Mouse (Mus musculus): Measurements from ENCODE around the gene Acot11. TPM values are rescaled to one million over a fixed set of nuclear protein-coding genes. Genes with fewer than 3 reads are reported as not detected.

Gene Acot11
- total and polyA plus RNA-seq, 3 experiments = 2.3 to 6.8 (median 4.3) TPM

DNA sequence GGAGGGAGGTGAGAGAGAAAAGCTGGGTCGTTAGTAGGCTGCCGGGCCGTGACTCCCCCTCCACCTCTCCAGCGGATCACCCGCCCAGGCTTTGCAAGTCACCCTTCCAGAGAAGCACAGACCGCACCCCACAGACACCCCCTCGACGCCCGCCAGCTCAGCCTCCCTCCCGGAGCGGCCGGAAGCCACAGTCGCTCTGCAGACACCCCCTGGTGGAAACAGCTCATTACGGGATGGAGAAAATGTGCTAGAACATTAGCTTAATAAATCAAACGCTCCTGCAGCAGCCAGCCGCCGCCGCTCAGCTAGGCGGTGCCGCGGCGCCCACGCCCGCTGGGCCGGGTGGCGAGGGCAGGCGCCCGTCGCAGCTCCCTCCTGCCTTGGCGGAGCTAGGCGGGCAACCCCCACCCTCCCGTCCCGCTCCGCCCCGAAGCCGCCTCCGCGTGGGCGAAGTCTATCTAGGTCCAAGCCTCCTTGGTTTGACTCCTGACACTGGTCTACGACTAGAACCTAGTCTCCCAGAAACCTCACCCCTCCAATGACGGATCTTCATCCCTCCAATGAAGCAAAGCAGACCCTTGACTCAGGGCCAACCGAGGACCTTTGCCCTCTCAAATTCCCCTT is 23.1 kb upstream of the Acot11 start (continued):
- TF ChIP-seq MXI1 (IDR thresholded peaks at IDR 0.05; ENCODE audit: low read depth, low read length) (no peak), HCFC1 (IDR thresholded peaks at IDR 0.05; ENCODE audit: low read depth, low read length) (no peak), ZMIZ1 (IDR thresholded peaks at IDR 0.05; ENCODE audit: low read depth, low read length) (no peak), RAD21 (IDR thresholded peaks at IDR 0.05; ENCODE audit: low read depth, low read length) (peak; percentile 4; the same call in 1 of the 2 replicates), BHLHE40 (IDR thresholded peaks at IDR 0.05; ENCODE audit: low read depth, low read length) (0 out of 2 replicates have a peak, but pooled peaks have one; percentile 17), KAT2A (IDR thresholded peaks at IDR 0.05; ENCODE audit: insufficient replicate concordance, low read length) (no peak), ZNF384 (IDR thresholded peaks at IDR 0.05; ENCODE audit: low read depth, low read length) (no peak), JUND (conservative IDR thresholded peaks at IDR 0.05; ENCODE audit: low read depth, low read length) (no peak), CTCF (conservative IDR thresholded peaks at IDR 0.05 in 1 of 2, IDR thresholded peaks at IDR 0.05 in 1 of 2; ENCODE audit: low read depth in 2 of 2, low read length in 2 of 2) (peak in 1 of 2 experiments; percentile 49; a peak in 2 of 4 replicates), EP300 (IDR thresholded peaks at IDR 0.05; ENCODE audit: low read length) (no peak), JUN (IDR thresholded peaks at IDR 0.05; ENCODE audit: insufficient read depth, low read depth, low read length) (no peak)

DNA sequence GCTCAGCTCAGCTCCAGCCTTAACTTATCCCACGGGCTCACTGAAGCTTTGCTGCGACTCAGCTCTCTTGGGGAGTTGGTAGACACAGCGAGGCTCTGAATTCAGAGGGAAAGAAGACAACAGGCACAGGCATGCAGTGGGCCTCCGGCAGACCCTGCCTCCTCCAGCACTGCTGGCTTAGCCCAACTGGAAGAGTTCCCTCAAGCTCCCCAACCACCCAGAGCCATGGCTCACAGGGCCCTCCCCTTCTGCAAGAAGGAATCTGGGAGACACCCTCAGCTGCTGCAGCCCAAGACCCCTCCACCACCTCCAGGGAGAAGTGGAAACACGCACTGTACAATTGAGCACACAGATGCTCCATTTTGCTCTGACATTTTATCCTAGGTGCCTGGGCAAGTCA is 20.4 kb upstream of the Acot11 start:
- Histone ChIP-seq H3K79me2 (replicated peaks; ENCODE audit: control insufficient read depth, extremely low read depth, insufficient read depth, poor library complexity, severe bottlenecking) (no peaks in the 10 kb centered on the region), H3K27ac (ENCODE audit: insufficient read depth, low read depth) (no peak overlapping the region), H3K36me3 (replicated peaks in 1 of 2; ENCODE audit: control insufficient read depth in 1 of 2, insufficient read depth in 1 of 2, low read length in 1 of 2) (no peaks in the 10 kb centered on the region), H3K4me1 (ENCODE audit: control insufficient read depth in 1 of 2, insufficient read depth in 2 of 2) (peaks cover 6 to 21% of the 10 kb centered on the region in 2 experiments; a peak in 3 of 4 replicates), H3K4me2 (ENCODE audit: insufficient read depth, low read depth, poor library complexity, severe bottlenecking) (no peak overlapping the region), H3K27me3 (replicated peaks) (peaks cover 17% of the 10 kb centered on the region), H3K9ac (ENCODE audit: insufficient read depth, low read depth) (no peak overlapping the region), H3K4me3 (replicated peaks in 1 of 3; ENCODE audit: low read depth in 2 of 3, low read length in 2 of 3, poor library complexity in 1 of 3) (no peak overlapping the region), H3K9me3 (replicated peaks; ENCODE audit: low read length) (no peaks in the 10 kb centered on the region)
- dilution Hi-C loops (cut with MboI; ENCODE audit: extremely low pct_ligation_motif_present, extremely low pct_unique_long_range_greater_than_20kb, low sequenced_read_pairs) (no loop called here), in situ Hi-C loops (cut with MboI; ENCODE audit: low pct_ligation_motif_present, low pct_unique_long_range_greater_than_20kb, low sequenced_read_pairs) (no loop called here)
- TF ChIP-seq ELF1 (IDR thresholded peaks at IDR 0.05; ENCODE audit: low read depth, low read length) = no peak
- TF ChIP-seq UBTF (IDR thresholded peaks at IDR 0.05; ENCODE audit: low read depth, low read length) = no peak
- no peak for TF ChIP-seq NELFE (IDR thresholded peaks at IDR 0.05; ENCODE audit: low read depth, low read length)
- TF ChIP-seq TBP (conservative IDR thresholded peaks at IDR 0.05; ENCODE audit: low read depth, low read length) = no peak
- no peak for TF ChIP-seq JUND (conservative IDR thresholded peaks at IDR 0.05; ENCODE audit: low read depth, low read length)
- no peak for TF ChIP-seq MEF2A (IDR thresholded peaks at IDR 0.05; ENCODE audit: borderline replicate concordance, low read depth, low read length)
- TF ChIP-seq POLR2A (IDR thresholded peaks at IDR 0.05; ENCODE audit: low read depth, low read length) = no peak
- no peak for DNase-seq (ENCODE audit: extremely low read depth)

DNA sequence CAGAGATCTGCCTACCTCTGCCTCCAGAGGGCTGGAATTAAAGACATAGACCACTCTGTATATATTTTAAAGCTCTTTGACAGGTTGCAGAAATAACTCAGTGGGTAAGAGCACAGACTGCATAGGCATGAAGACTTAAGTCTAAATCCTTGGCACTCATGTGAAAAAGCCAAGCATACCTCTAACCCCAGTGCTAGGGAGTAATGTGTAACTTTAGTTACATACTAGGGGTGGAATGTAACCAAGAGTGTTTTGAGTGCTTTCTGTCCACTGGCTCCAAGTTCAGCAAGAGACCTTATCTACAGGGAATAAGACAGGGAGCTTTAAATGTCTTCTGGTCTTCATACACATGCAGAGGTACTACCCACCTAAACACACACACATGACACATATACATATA is 14.6 kb upstream of the Acot11 start:
- H3K9ac ChIP-seq (ENCODE audit: insufficient read depth, low read depth) = no peak overlapping the region
- no peak for DNase-seq (ENCODE audit: extremely low read depth)
- H3K79me2 ChIP-seq (replicated peaks; ENCODE audit: control insufficient read depth, extremely low read depth, insufficient read depth, poor library complexity, severe bottlenecking) = no peaks in the 10 kb centered on the region
- TF ChIP-seq MAZ (IDR thresholded peaks at IDR 0.05; ENCODE audit: low read depth, low read length) (no peak), SMC3 (IDR thresholded peaks at IDR 0.05; ENCODE audit: low read depth, low read length) (no peak), HCFC1 (IDR thresholded peaks at IDR 0.05; ENCODE audit: low read depth, low read length) (no peak), USF2 (conservative IDR thresholded peaks at IDR 0.05; ENCODE audit: low read depth, low read length) (no peak), ZMIZ1 (IDR thresholded peaks at IDR 0.05; ENCODE audit: low read depth, low read length) (no peak)
- in situ Hi-C loops (cut with MboI; ENCODE audit: low pct_ligation_motif_present, low pct_unique_long_range_greater_than_20kb, low sequenced_read_pairs) = no loop called here
- no peak overlapping the region for H3K27ac ChIP-seq (ENCODE audit: insufficient read depth, low read depth)
- H3K36me3 ChIP-seq (replicated peaks in 1 of 2; ENCODE audit: control insufficient read depth in 1 of 2, insufficient read depth in 1 of 2, low read length in 1 of 2) = no peaks in the 10 kb centered on the region
- H3K4me3 ChIP-seq (replicated peaks in 1 of 3; ENCODE audit: low read depth in 2 of 3, low read length in 2 of 3, poor library complexity in 1 of 3) = no peak overlapping the region
- no peaks in the 10 kb centered on the region for H3K9me3 ChIP-seq (replicated peaks; ENCODE audit: low read length)
- no peak overlapping the region for H3K4me2 ChIP-seq (ENCODE audit: insufficient read depth, low read depth, poor library complexity, severe bottlenecking)
- peaks cover 2% of the 10 kb centered on the region for H3K27me3 ChIP-seq (replicated peaks)
- dilution Hi-C loops (cut with MboI; ENCODE audit: extremely low pct_ligation_motif_present, extremely low pct_unique_long_range_greater_than_20kb, low sequenced_read_pairs) = no loop called here
- no peaks in the 10 kb centered on the region for H3K4me1 ChIP-seq (ENCODE audit: control insufficient read depth in 1 of 2, insufficient read depth in 2 of 2)

All from CH12.LX (cell line).